Mouse (Mus musculus): ENCODE measurements around the gene AB124611. TPM values are rescaled to one million over a fixed set of nuclear protein-coding genes. Genes with fewer than 3 reads are reported as not detected.

AB124611 gene
- 1.3 TPM for polyA plus RNA-seq (2015; fragmentation: Illumina TruSeq; extraction: RNeasy Lipid Tissue Mini Kit (QIAGEN cat#74804); ENCODE audit: insufficient read depth, low read depth, low replicate concordance)

DNA sequence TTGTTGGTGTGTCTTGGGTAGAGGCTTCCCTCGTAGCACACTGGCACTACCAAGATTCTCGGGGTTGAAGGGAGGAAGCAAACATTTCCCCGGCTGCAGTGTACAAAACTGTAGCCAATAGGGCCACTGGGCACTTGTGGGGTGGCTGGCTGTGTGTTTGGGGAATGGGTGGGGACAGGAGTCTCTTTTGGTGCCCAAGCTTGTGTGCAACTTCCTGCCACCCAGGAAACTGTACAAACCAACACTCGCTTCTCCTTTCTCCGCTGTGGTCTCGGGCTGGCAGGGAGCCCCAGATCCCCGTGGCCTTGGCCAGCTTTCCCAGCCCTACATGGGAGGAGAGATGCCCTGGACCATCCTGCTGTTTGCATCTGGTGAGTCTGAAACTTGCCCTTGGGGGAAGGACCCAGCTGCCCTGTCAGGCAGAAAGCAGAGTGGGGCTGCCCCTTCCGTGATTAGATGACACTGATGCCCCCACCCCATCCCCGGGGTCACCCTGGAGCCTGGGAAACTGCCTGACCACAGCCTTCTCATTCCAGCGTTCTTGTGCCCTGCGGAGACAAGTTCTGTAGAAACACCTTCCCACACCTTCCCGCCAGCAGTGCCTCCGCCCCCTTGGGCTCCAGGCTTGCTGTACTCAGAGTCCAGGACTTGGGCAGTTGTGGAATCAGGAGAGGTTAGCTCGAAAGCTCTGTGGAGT is at the start of gene AB124611:
Gene AB124611, plus strand, starts transcription at position 240 of the 697 bp plus-strand sequence.

DNA sequence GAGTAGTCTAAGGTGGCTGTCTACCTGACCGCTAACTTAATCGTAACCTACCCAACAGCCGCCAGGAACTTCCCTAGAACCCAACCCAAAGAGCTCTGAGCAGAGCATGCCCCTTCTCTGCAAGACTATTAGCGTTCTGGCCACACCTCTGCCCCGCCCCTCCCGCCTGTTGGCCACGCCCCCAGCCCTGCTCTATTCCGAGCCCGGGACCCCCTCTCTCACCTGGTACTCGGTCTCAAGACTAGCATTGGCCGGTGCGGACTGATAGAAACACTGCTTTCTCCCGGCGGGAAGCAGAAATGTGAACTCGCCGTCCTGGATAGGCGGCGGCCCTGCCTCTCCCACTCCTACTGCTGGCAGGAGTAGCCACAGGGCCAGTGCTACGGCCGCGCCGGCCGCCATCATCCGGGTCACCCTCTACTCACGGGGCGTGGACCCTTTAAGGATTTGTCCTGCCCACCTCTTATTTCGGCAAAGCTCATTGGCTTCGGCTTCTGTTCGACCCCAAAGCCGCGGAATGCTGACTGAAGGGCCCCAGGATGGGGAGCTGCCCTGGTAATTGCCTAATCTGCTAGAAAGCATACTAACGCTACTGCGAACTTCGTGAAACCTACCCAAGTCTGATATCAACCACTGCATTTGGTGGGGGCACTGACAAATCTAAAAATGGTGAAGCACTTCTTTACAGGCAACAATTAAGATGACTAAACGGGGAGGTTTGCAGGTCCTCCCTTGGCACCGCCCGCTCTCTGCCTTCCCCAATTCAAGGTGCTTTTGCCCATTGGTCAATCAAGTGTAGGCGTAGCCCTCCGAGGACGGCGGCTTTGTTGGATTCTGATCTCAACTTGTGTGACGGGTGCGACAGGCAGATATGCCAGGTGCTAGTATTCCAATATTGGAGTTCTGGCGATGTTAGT is 15.9 kb upstream of the AB124611 start, which contains the start of gene Tmed1:
Gene Tmed1, minus strand, starts transcription at position 481 of the 917 bp plus-strand sequence.

DNA sequence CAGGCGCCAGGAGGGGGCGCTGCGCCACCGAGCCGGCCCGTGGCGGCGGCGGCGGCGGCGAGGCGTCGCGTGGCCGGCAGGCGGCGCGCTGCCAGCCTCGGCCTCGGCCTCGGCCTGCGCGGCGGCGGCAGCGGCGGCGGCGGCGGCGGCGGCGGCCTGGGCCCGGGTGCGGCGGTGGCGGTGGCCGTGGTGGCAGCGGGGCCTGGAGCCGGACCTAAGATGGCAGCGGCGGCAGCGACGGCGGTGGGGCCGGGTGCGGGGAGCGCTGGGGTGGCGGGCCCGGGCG is 20.8 kb downstream of the AB124611 start, which contains the start of gene Carm1:
Gene Carm1, plus strand, starts transcription at position 106 of the 286 bp plus-strand sequence.

DNA sequence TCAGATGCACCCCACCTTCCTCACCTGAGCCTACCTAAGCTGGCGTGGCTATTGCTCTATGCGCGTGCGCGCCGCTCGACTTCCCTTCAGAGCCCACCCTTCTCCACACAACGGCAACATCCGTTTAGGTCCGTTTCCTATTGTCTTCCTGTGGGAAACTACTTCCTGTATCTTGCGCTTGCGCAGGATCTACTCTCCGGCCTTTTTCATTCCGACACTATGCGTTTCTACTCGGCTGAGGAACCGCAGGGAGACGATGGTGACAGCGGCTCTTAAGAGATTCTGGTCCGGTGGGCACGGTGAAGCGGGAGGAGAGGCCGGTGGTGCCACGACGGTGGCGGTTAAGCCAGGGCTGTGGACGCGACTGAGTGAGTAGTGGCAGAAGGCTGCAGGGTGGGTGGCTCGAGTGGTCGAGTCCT is 66.7 kb downstream of the AB124611 start, which contains the start of the genes Timm29 and Yipf2:
Gene Timm29, plus strand, starts transcription at position 20 of the 419 bp plus-strand sequence.
Gene Yipf2, minus strand, starts transcription at position 126 of the 419 bp plus-strand sequence.

Other genes with a start within 250 kb of the AB124611 start
- gene Kri1, start 238.2 kb upstream of the AB124611 start, polyA plus RNA-seq (2015; fragmentation: Illumina TruSeq; extraction: RNeasy Lipid Tissue Mini Kit (QIAGEN cat#74804); ENCODE audit: insufficient read depth, low read depth, low replicate concordance): 14.5 TPM
- 5.5 TPM for gene Cdkn2d, start 234.8 kb upstream of the AB124611 start, polyA plus RNA-seq (2015; fragmentation: Illumina TruSeq; extraction: RNeasy Lipid Tissue Mini Kit (QIAGEN cat#74804); ENCODE audit: insufficient read depth, low read depth, low replicate concordance)
- gene Ap1m2, start 213.8 kb upstream of the AB124611 start, polyA plus RNA-seq (2015; fragmentation: Illumina TruSeq; extraction: RNeasy Lipid Tissue Mini Kit (QIAGEN cat#74804); ENCODE audit: insufficient read depth, low read depth, low replicate concordance): 11.4 TPM
- 16.7 TPM for gene Slc44a2, start 205.5 kb upstream of the AB124611 start, polyA plus RNA-seq (2015; fragmentation: Illumina TruSeq; extraction: RNeasy Lipid Tissue Mini Kit (QIAGEN cat#74804); ENCODE audit: insufficient read depth, low read depth, low replicate concordance)
- 18.0 TPM for gene Ilf3, start 158.3 kb upstream of the AB124611 start, polyA plus RNA-seq (2015; fragmentation: Illumina TruSeq; extraction: RNeasy Lipid Tissue Mini Kit (QIAGEN cat#74804); ENCODE audit: insufficient read depth, low read depth, low replicate concordance)
- 58.6 TPM for gene Qtrt1, start 114.3 kb upstream of the AB124611 start, polyA plus RNA-seq (2015; fragmentation: Illumina TruSeq; extraction: RNeasy Lipid Tissue Mini Kit (QIAGEN cat#74804); ENCODE audit: insufficient read depth, low read depth, low replicate concordance)
- 30.4 TPM for gene Dnm2, start 101.3 kb upstream of the AB124611 start, polyA plus RNA-seq (2015; fragmentation: Illumina TruSeq; extraction: RNeasy Lipid Tissue Mini Kit (QIAGEN cat#74804); ENCODE audit: insufficient read depth, low read depth, low replicate concordance)
- gene Tmed1, start 15.9 kb upstream of the AB124611 start, polyA plus RNA-seq (2015; fragmentation: Illumina TruSeq; extraction: RNeasy Lipid Tissue Mini Kit (QIAGEN cat#74804); ENCODE audit: insufficient read depth, low read depth, low replicate concordance): 4.5 TPM
- 14.4 TPM for gene Carm1, start 20.7 kb downstream of the AB124611 start, polyA plus RNA-seq (2015; fragmentation: Illumina TruSeq; extraction: RNeasy Lipid Tissue Mini Kit (QIAGEN cat#74804); ENCODE audit: insufficient read depth, low read depth, low replicate concordance)
- 7.4 TPM for gene Timm29, start 66.5 kb downstream of the AB124611 start, polyA plus RNA-seq (2015; fragmentation: Illumina TruSeq; extraction: RNeasy Lipid Tissue Mini Kit (QIAGEN cat#74804); ENCODE audit: insufficient read depth, low read depth, low replicate concordance)
- gene Yipf2, start 66.7 kb downstream of the AB124611 start, polyA plus RNA-seq (2015; fragmentation: Illumina TruSeq; extraction: RNeasy Lipid Tissue Mini Kit (QIAGEN cat#74804); ENCODE audit: insufficient read depth, low read depth, low replicate concordance): 14.0 TPM
- 8.6 TPM for gene Smarca4, start 90.0 kb downstream of the AB124611 start, polyA plus RNA-seq (2015; fragmentation: Illumina TruSeq; extraction: RNeasy Lipid Tissue Mini Kit (QIAGEN cat#74804); ENCODE audit: insufficient read depth, low read depth, low replicate concordance)
- gene Ldlr, start 197.3 kb downstream of the AB124611 start, polyA plus RNA-seq (2015; fragmentation: Illumina TruSeq; extraction: RNeasy Lipid Tissue Mini Kit (QIAGEN cat#74804); ENCODE audit: insufficient read depth, low read depth, low replicate concordance): 6.7 TPM
- 1.3 TPM for gene Spc24, start 234.1 kb downstream of the AB124611 start, polyA plus RNA-seq (2015; fragmentation: Illumina TruSeq; extraction: RNeasy Lipid Tissue Mini Kit (QIAGEN cat#74804); ENCODE audit: insufficient read depth, low read depth, low replicate concordance)

Measured in pancreas, adult 10 weeks (tissue).